Mouse (Mus musculus) lung, embryonic 14.5 days (tissue): ENCODE measurements around the gene Kdr. TPM values are rescaled to one million over a fixed set of nuclear protein-coding genes. Genes with fewer than 3 reads are reported as not detected.

ENCODE experiments used
- ATAC-seq: fragments of 200-750 bp; cut with Nextera tagmentation; 2 replicates; pipeline ENCODE4 v1.8.0; 2017; ENCODE audit warnings: mild to moderate bottlenecking, moderate TSS enrichment, moderate library complexity; ENCODE audit not compliant: insufficient read depth
- DNase-seq: peaks from one replicate; pipeline ENCODE4 v3.0.0-alpha.2; 2015
- H3K27ac ChIP-seq: fragments of 300-500 bp; sonication (generic); 2 replicates; pipeline ENCODE4 v1.5.1; 2014; ENCODE audit warnings: low read depth, mild to moderate bottlenecking, moderate library complexity
- H3K27me3 ChIP-seq: fragments of 300-500 bp; sonication (generic); 2 replicates; pipeline ENCODE4 v1.6.1; 2014; ENCODE audit warnings: low read length, control low read depth; ENCODE audit not compliant: insufficient read depth
- H3K36me3 ChIP-seq: fragments of 300-500 bp; sonication (generic); 2 replicates; pipeline ENCODE4 v1.6.1; 2014; ENCODE audit warnings: control low read depth; ENCODE audit not compliant: insufficient read depth
- H3K4me1 ChIP-seq: fragments of 300-500 bp; sonication (generic); 2 replicates; pipeline ENCODE4 v1.6.1; 2014; ENCODE audit warnings: antibody characterized with exemption, control low read depth; ENCODE audit not compliant: insufficient read depth
- H3K4me2 ChIP-seq: fragments of 300-500 bp; sonication (generic); 2 replicates; pipeline ENCODE4 v1.6.1; 2014; ENCODE audit warnings: mild to moderate bottlenecking
- H3K4me3 ChIP-seq: fragments of 300-500 bp; sonication (generic); 2 replicates; pipeline ENCODE4 v1.5.1; 2014; ENCODE audit warnings: low read depth, low read length
- H3K9ac ChIP-seq: fragments of 300-500 bp; sonication (generic); 2 replicates; pipeline ENCODE4 v1.6.1; 2014
- H3K9me3 ChIP-seq: fragments of 300-500 bp; sonication (generic); 2 replicates; pipeline ENCODE4 v1.6.1; 2016; ENCODE audit warnings: low read depth, low read length, control low read depth
- CTCF ChIP-seq: IDR thresholded peaks from 2 replicates; pipeline ENCODE4 v1.5.1; 2016; ENCODE audit warnings: antibody characterized with exemption, low read depth
- WGBS: fragments of 180-500 bp; shearing (Covaris S2); extraction: QIAGEN DNeasy Blood & Tissue Kit; methylation state at CpG from one replicate; pipeline ENCODE4 v1.1.7; 2014; 5-methylcytosine and 5-hydroxymethylcytosine counted together
- polyA plus RNA-seq: library from polyadenylated mRNA; unstranded; fragments of >200 nt; fragmentation: Nextera tagmentation; extraction: Ambion mirVana; gene quantifications from 2 replicates; pipeline ENCODE4 v1.2.1, GENCODE M21; 2014

Kdr gene
- polyA plus RNA-seq, 1 experiment from 2014 or later, result 61.2 TPM

DNA sequence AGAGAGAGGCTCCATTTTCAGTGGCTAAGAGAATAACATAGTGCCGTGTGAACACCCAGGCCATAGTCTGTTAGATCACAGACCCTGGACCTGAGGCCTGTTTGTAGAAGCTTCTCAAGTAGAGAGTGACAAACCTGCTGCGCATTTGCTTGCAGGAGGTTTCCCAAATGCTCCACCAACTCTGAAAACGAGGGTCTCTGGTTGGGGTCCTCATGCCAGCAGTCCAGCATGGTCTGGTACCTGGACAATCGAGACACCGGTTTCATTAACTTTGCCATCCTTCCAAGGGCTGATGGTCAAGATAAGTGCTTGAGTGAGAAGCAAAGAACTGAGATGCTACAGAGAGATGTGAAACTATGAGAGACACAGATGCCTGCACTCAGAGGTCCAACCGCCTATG lies 35.0 kb downstream of the Kdr start:
- no peaks in the 10 kb centered on the region for H3K27me3 ChIP-seq
- 88% methylated on average over 6 of the region's 6 CpGs for WGBS
- no peak for ATAC-seq
- 0 out of 2 replicates have a peak, but pooled peaks cover 2% of the 10 kb centered on the region for H3K36me3 ChIP-seq
- H3K9ac ChIP-seq, result no peak overlapping the region
- TF ChIP-seq CTCF, result no peak
- H3K4me2 ChIP-seq, result no peak overlapping the region
- H3K27ac ChIP-seq, result no peak overlapping the region
- no peaks in the 10 kb centered on the region; the same call in 1 of the 2 replicates for H3K4me1 ChIP-seq
- DNase-seq, result no peak
- no peaks in the 10 kb centered on the region for H3K9me3 ChIP-seq
- no peak overlapping the region for H3K4me3 ChIP-seq

DNA sequence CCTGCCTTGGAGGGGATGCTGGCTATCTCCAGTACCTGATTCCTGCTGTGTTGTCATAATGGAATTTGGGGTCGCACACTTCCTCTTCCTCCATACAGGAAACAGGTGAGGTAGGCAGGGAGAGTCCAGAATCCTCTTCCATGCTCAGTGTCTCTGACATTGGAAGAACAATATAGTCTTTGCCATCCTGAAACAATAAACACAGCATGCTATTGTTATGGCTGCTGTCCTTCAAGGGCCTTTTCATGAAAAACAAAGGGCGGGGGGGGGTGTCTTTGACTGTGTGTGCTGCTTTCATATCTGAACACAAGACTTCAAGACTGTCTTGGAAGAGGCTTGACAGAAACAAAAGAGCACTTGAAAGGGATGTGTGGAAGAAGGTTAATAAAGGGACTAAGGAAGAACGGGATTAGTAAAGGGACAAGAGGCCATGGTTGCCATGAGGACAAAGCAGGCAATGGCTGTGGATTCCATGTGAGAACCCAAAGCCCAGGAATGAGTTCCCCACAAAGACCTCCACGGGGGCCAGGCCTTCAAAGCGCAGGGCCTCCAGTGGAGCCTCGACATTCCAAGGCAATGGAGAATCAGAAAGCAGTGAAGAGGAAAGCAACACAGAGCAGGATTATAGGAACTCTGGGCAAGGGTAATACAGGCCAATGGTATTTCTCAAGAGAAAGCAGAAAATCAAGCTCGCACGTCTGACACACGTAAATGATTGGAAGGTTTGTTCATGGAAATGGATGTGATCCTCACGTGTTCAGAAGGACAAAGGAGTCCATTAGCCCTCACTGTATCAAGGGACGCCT lies 36.3 kb downstream of the Kdr start:
- 72% methylated on average over 11 of the region's 11 CpGs for WGBS

DNA sequence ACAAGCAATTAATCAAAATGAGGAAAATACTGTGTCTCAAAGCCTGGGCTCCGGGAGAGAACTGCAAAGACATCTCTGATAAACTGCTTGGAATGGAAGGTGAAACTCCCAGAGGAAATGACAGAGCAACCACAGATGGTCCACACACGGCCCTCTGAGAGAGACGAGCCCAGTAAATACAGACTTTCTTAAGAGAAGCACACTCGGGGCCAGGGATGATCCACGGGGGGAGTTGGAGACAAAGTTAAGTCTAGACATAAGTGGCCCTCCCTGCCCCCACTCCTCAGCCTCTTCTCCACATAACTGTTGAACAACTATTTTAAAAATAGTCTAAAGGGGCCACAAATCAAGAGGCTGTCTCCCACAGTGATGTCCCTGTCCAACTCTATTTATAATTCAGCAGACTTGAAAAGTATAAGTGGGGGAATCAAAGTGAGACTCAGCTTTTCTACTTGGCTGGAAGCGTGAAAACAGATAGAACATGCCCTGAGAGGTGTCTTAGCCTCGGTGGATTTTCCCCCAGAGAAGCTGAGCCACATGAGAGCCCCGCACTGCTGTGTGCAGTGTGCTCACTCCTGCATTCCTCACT lies 39.0 kb downstream of the Kdr start:
- ATAC-seq, result no peak
- Histone ChIP-seq H3K27me3 (no peaks in the 10 kb centered on the region), H3K27ac (no peak overlapping the region; the same call in 1 of the 2 replicates), H3K4me2 (no peak overlapping the region), H3K4me3 (no peak overlapping the region), H3K36me3 (0 out of 2 replicates have a peak, but pooled peaks cover 2% of the 10 kb centered on the region), H3K9me3 (no peaks in the 10 kb centered on the region), H3K9ac (no peak overlapping the region), H3K4me1 (no peaks in the 10 kb centered on the region; the same call in 1 of the 2 replicates)
- DNase-seq, result no peak
- no peak for TF ChIP-seq CTCF
- 24% methylated on average over 8 of the region's 8 CpGs for WGBS

More for the DNA sequence above, 36.3 kb downstream of the Kdr start:
- H3K4me2 ChIP-seq, result no peak overlapping the region
- no peaks in the 10 kb centered on the region for H3K27me3 ChIP-seq
- H3K4me1 ChIP-seq, result no peaks in the 10 kb centered on the region; the same call in 1 of the 2 replicates
- H3K36me3 ChIP-seq, result 0 out of 2 replicates have a peak, but pooled peaks cover 4% of the 10 kb centered on the region
- no peaks in the 10 kb centered on the region for H3K9me3 ChIP-seq
- ATAC-seq (peak; percentile 54), DNase-seq (no peak)
- no peak overlapping the region for H3K4me3 ChIP-seq
- H3K27ac ChIP-seq, result no peak overlapping the region
- no peak overlapping the region for H3K9ac ChIP-seq
- no peak for TF ChIP-seq CTCF

DNA sequence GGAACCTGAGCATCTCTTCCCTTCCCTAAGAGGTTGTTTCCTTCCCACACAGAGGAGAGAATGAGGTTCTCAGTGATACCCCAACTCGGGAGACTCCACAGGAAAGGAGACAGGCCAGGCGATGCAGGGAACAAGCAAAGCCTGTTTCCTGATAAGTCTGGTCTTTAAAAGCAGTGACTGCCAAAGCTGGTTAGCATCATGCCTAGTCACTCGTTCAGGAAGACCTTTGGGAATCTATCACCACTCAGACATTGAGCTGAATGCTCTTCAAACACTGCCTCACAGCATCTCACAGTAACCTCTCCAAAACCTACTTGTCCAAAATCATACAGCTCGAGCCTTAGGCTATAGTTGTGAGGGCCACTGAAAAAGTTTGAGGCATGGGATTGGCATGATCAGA lies 40.2 kb downstream of the Kdr start:
- Histone ChIP-seq H3K9me3 (no peaks in the 10 kb centered on the region), H3K27me3 (no peaks in the 10 kb centered on the region), H3K9ac (no peak overlapping the region), H3K4me3 (no peak overlapping the region), H3K27ac (no peak overlapping the region), H3K36me3 (0 out of 2 replicates have a peak, but pooled peaks cover 2% of the 10 kb centered on the region), H3K4me2 (no peak overlapping the region), H3K4me1 (no peaks in the 10 kb centered on the region; the same call in 1 of the 2 replicates)
- DNase-seq, result no peak
- ATAC-seq, result no peak
- TF ChIP-seq CTCF, result no peak
- 54% methylated on average over 4 of the region's 4 CpGs for WGBS

- no peaks in the 10 kb centered on the region; the same call in 1 of the 2 replicates for H3K4me1 ChIP-seq
- ATAC-seq (no peak), DNase-seq (no peak)
- H3K4me2 ChIP-seq, result no peak overlapping the region
- H3K9me3 ChIP-seq, result no peaks in the 10 kb centered on the region
- H3K27me3 ChIP-seq, result no peaks in the 10 kb centered on the region
- no peak overlapping the region for H3K27ac ChIP-seq
- H3K4me3 ChIP-seq, result no peak overlapping the region
- WGBS, result 69% methylated on average over 6 of the region's 6 CpGs
- no peak for TF ChIP-seq CTCF
- 0 out of 2 replicates have a peak, but pooled peaks cover 2% of the 10 kb centered on the region for H3K36me3 ChIP-seq
- H3K9ac ChIP-seq, result no peak overlapping the region
Measured at GRCm38 (mm10) chr5:75936223-75936622, 42.0 kb downstream of the Kdr start.

GRCm38 (mm10) chr5:75935225-75935624 lies 43.0 kb downstream of the Kdr start:
- no peak overlapping the region for H3K27ac ChIP-seq
- no peak overlapping the region for H3K4me3 ChIP-seq
- no peak for TF ChIP-seq CTCF
- DNase-seq (no peak), ATAC-seq (no peak)
- 58% methylated on average over 8 of the region's 8 CpGs for WGBS
- H3K27me3 ChIP-seq, result no peaks in the 10 kb centered on the region
- no peak overlapping the region for H3K9ac ChIP-seq
- H3K36me3 ChIP-seq, result 0 out of 2 replicates have a peak, but pooled peaks cover 2% of the 10 kb centered on the region
- H3K9me3 ChIP-seq, result no peaks in the 10 kb centered on the region
- H3K4me2 ChIP-seq, result no peak overlapping the region
- H3K4me1 ChIP-seq, result no peaks in the 10 kb centered on the region; the same call in 1 of the 2 replicates

DNA sequence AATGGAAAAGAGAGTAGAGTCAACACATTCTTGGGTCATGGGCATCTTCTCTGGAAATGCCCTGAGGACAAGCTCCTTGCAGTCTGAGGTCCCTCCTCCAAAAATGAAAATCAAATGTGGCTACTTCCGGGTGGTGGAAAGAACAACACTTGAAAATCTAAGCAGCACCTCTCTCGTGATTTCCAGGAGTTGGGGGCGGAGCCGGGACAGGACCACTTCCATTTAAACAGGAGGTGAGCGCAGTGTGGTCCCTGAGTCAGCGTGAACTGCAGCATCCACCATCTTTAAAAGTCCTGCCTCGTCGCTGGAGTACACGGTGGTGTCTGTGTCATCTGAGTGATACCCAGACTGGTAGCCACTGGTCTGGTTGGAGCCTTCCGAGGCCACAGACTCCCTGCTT lies 44.1 kb downstream of the Kdr start:
- no peak for TF ChIP-seq CTCF
- Histone ChIP-seq H3K4me2 (no peak overlapping the region), H3K9ac (no peak overlapping the region), H3K9me3 (no peaks in the 10 kb centered on the region), H3K4me1 (no peaks in the 10 kb centered on the region), H3K27me3 (no peaks in the 10 kb centered on the region), H3K4me3 (no peak overlapping the region), H3K27ac (peak overlapping the region; percentile 42; the same call in 1 of the 2 replicates), H3K36me3 (0 out of 2 replicates have a peak, but pooled peaks cover 2% of the 10 kb centered on the region)
- 77% methylated on average over 10 of the region's 10 CpGs for WGBS
- ATAC-seq (no peak), DNase-seq (no peak)
